Mouse (Mus musculus) T-helper 2 cell (primary cell): ENCODE results near the gene Clp1.
"Not testable (repeated sequence)": the region's sequence is repeated elsewhere in the genome, so short reads cannot be mapped to it uniquely, and the experiment has no call there.

Experiments
- in situ Hi-C: fragments of 300-600 bp; cut with MboI, MseI; formaldehyde crosslinking; loops from one replicate; pipeline ENCODE4 v1.15.1; 2025; ENCODE audit warnings: high pct_unique_total_duplicates

Clp1 gene

GRCm38 (mm10) chr2:84738271-84738911 is 11.2 kb upstream of the Clp1 start:
- in situ Hi-C loops, result no loop called here

GRCm38 (mm10) chr2:84737451-84737925 is 10.3 kb upstream of the Clp1 start:
- in situ Hi-C loops, result no loop called here

- in situ Hi-C loops, result no loop called here
Measured at GRCm38 (mm10) chr2:84736312-84737161, 9.4 kb upstream of the Clp1 start.

GRCm38 (mm10) chr2:84735346-84735920 is 8.3 kb upstream of the Clp1 start:
- in situ Hi-C loops, result no loop called here

GRCm38 (mm10) chr2:84734919-84735318 is 7.8 kb upstream of the Clp1 start:
- in situ Hi-C loops, result no loop called here

- in situ Hi-C loops, result no loop called here
Measured at GRCm38 (mm10) chr2:84734351-84734864, 7.3 kb upstream of the Clp1 start.

GRCm38 (mm10) chr2:84733579-84734300 is 6.6 kb upstream of the Clp1 start, which contains the start of gene Ypel4:
Gene Ypel4, plus strand, starts transcription at chr2:84734058.
- in situ Hi-C loops, result no loop called here

GRCm38 (mm10) chr2:84732394-84732793 is 5.2 kb upstream of the Clp1 start:
- in situ Hi-C loops, result no loop called here

GRCm38 (mm10) chr2:84731206-84731605 is 4.1 kb upstream of the Clp1 start:
- in situ Hi-C loops, result no loop called here

GRCm38 (mm10) chr2:84728191-84728590 is 1.0 kb upstream of the Clp1 start:
- in situ Hi-C loops, result not testable (repeated sequence)

- in situ Hi-C loops, result no loop called here
Measured at GRCm38 (mm10) chr2:84726716-84727115, 434 bp downstream of the Clp1 start.

- in situ Hi-C loops, result no loop called here
Measured at GRCm38 (mm10) chr2:84725770-84726169, 1.4 kb downstream of the Clp1 start.

GRCm38 (mm10) chr2:84723856-84724255 is 3.3 kb downstream of the Clp1 start:
- in situ Hi-C loops, result no loop called here

- in situ Hi-C loops, result no loop called here
Measured at GRCm38 (mm10) chr2:84721182-84721581, 6.0 kb downstream of the Clp1 start.

- in situ Hi-C loops, result no loop called here
Measured at GRCm38 (mm10) chr2:84720718-84721117, 6.4 kb downstream of the Clp1 start.

GRCm38 (mm10) chr2:84717357-84717756 is 9.8 kb downstream of the Clp1 start:
- in situ Hi-C loops, result loop anchor here (5.0 kb wide), 1 partner anchor 40 kb away; the partner anchor contains the start of genes Gm28635, Med19 and Tmx2

GRCm38 (mm10) chr2:84716423-84717355 is 10.5 kb downstream of the Clp1 start:
- in situ Hi-C loops, result loop anchor here (5.0 kb wide), 1 partner anchor 39 kb away; the partner anchor contains the start of genes Gm28635, Med19 and Tmx2

GRCm38 (mm10) chr2:84715562-84716361 is 11.4 kb downstream of the Clp1 start:
- in situ Hi-C loops, result loop anchor here (5.0 kb wide), 1 partner anchor 38 kb away; the partner anchor contains the start of genes Gm28635, Med19 and Tmx2
